Mouse (Mus musculus): ENCODE measurements around the gene Olfm2. TPM values are rescaled to one million over a fixed set of nuclear protein-coding genes. Genes with fewer than 3 reads are reported as not detected.

The Olfm2 gene
- total and polyA plus RNA-seq, 2 experiments from 2014 or later = 0.20 to 3.1 TPM

GRCm38 (mm10) chr9:20652260-20652658, 93.9 kb downstream of the Olfm2 start:
- Histone ChIP-seq H3K9ac (replicated peaks; ENCODE audit: low read depth, low read length) (peak overlapping the region; percentile 80), H3K27ac (ENCODE audit: low read depth) (peak overlapping the region; percentile 54; the same call in 1 of the 2 replicates), H3K4me1 (ENCODE audit: control insufficient read depth, insufficient read depth) (peaks cover 4% of the 10 kb centered on the region; the same call in 1 of the 2 replicates), H3K36me3 (replicated peaks; ENCODE audit: control insufficient read depth, insufficient read depth, low read length) (peaks cover 35% of the 10 kb centered on the region), H3K9me3 (replicated peaks; ENCODE audit: control insufficient read depth, low read length) (no peaks in the 10 kb centered on the region), H3K4me2 (ENCODE audit: low read depth, low read length) (peak overlapping the region; percentile 89), H3K27me3 (ENCODE audit: control insufficient read depth, insufficient read depth, low read length) (no peaks in the 10 kb centered on the region), H3K4me3 (ENCODE audit: low read depth, low read length) (peak overlapping the region; percentile 95)
- ATAC-seq (ENCODE audit: insufficient read depth, low read depth) (peak; percentile 7; the same call in 1 of the 2 replicates), DNase-seq (ENCODE audit: low spot score) (no peak)
- TF ChIP-seq CTCF (IDR thresholded peaks at IDR 0.05; ENCODE audit: low read depth) (no peak), EP300 (IDR thresholded peaks at IDR 0.05; ENCODE audit: low read depth) (no peak)
- whole genome bisulfite sequencing = under 1% methylated on average over 25 of the region's 25 CpGs

DNA sequence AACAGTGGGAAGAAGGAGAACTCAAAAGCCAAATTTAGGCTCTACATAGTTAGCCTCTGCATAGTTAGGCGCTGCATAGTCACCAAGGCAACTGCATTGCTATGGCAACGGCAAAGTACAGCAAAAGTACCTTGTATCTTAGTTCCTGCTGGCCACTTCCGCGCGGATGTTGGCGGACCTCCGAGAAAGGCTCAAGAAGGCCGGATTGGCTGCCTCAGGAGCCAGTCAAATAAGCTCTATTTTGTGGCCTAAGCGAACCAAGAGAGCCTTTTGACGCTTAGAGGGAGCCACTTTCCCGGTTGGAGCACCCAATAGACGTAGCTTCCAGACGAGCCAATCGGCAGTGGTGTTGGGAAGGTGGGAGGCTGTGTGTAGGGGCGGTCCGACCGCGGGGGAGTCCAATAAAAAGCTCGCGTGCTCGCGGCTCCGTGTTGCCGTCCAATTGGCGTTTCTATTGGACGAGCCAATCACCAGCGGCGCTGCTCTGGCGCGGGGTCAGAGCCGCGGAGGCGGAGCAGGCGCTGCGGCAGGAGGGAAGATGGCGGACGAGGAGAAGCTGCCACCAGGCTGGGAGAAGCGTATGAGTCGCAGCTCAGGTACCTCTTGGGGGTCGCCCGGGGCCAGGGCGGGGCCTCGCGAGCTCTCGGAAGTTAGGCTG, 94.4 kb downstream of the Olfm2 start, which contains the start of gene Pin1:
Gene Pin1, plus strand, starts transcription at position 494 of the 658 bp plus-strand sequence.
- under 1% methylated on average over 45 of the region's 45 CpGs for WGBS
- peaks cover 4% of the 10 kb centered on the region; the same call in 1 of the 2 replicates for H3K4me1 ChIP-seq (ENCODE audit: control insufficient read depth, insufficient read depth)
- H3K9ac ChIP-seq (replicated peaks; ENCODE audit: low read depth, low read length) = peak within 1 kb of the TSS; percentile 80
- H3K4me3 ChIP-seq (ENCODE audit: low read depth, low read length) = peak within 1 kb of the TSS; percentile 95
- peaks cover 35% of the 10 kb centered on the region for H3K36me3 ChIP-seq (replicated peaks; ENCODE audit: control insufficient read depth, insufficient read depth, low read length)
- TF ChIP-seq CTCF (IDR thresholded peaks at IDR 0.05; ENCODE audit: low read depth) (no peak), EP300 (IDR thresholded peaks at IDR 0.05; ENCODE audit: low read depth) (no peak; the same call in 1 of the 2 replicates)
- peak; percentile 100 for DNase-seq (ENCODE audit: low spot score)
- H3K27ac ChIP-seq (ENCODE audit: low read depth) = peak within 1 kb of the TSS; percentile 54; the same call in 1 of the 2 replicates
- H3K27me3 ChIP-seq (ENCODE audit: control insufficient read depth, insufficient read depth, low read length) = no peaks in the 10 kb centered on the region
- ATAC-seq (ENCODE audit: insufficient read depth, low read depth) = peak; percentile 99
- H3K4me2 ChIP-seq (ENCODE audit: low read depth, low read length) = peak within 1 kb of the TSS; percentile 89
- H3K9me3 ChIP-seq (replicated peaks; ENCODE audit: control insufficient read depth, low read length) = no peaks in the 10 kb centered on the region

- WGBS = 3% methylated on average over 17 of the region's 17 CpGs
- H3K4me3 ChIP-seq (ENCODE audit: low read depth, low read length) = peak overlapping the region; percentile 93
- peak overlapping the region; percentile 95 for H3K27ac ChIP-seq (ENCODE audit: low read depth)
- H3K4me1 ChIP-seq (ENCODE audit: control insufficient read depth, insufficient read depth) = peaks cover 19% of the 10 kb centered on the region
- H3K36me3 ChIP-seq (replicated peaks; ENCODE audit: control insufficient read depth, insufficient read depth, low read length) = peaks cover 18% of the 10 kb centered on the region
- H3K9ac ChIP-seq (replicated peaks; ENCODE audit: low read depth, low read length) = peak overlapping the region; percentile 95
- H3K4me2 ChIP-seq (ENCODE audit: low read depth, low read length) = peak overlapping the region; percentile 80
- no peaks in the 10 kb centered on the region for H3K27me3 ChIP-seq (ENCODE audit: control insufficient read depth, insufficient read depth, low read length)
- DNase-seq (ENCODE audit: low spot score) = no peak
- TF ChIP-seq EP300 (IDR thresholded peaks at IDR 0.05; ENCODE audit: low read depth) (no peak), CTCF (IDR thresholded peaks at IDR 0.05; ENCODE audit: low read depth) (no peak)
- no peak for ATAC-seq (ENCODE audit: insufficient read depth, low read depth)
- H3K9me3 ChIP-seq (replicated peaks; ENCODE audit: control insufficient read depth, low read length) = no peaks in the 10 kb centered on the region
Measured at GRCm38 (mm10) chr9:20645121-20645520, 101.0 kb downstream of the Olfm2 start.

DNA sequence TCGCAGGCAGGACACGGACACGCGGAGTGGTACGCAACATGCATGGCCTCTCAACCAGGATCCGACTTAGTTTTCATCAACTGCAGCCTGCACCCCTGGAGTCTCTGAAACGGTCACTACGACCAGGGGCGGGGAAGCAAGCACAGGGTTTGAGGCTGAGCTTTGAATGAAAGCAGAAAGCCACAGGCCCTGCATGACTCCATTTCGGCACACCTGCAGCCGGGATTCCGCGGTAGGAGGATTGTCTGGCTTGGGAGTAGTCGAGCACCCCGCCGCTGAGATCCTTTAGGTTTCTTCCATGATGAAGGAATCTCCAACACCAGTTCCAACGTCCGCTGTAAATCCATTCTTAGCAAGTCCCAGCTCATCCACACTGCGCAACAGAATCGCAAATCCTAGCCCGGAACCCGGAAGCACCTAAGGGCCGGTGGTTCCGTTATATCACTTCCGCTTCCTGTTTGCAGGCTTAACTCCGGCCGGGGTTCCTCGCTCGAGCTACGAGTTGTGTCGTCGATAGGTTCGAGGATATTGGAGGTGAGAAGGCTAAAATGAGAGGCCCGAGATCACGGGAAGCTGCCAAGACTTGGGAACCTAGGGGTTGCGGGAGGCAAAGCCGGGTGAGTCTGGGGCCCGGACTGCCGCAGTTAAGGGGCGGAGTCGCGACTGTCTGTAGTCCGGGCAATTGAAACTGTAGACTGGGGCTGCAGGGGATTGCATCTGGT, 101.6 kb downstream of the Olfm2 start, which contains the start of gene Fbxl12:
Gene Fbxl12, minus strand, starts transcription at position 408 of the 722 bp plus-strand sequence.
- Histone ChIP-seq H3K4me3 (ENCODE audit: low read depth, low read length) (peak within 1 kb of the TSS; percentile 93), H3K36me3 (replicated peaks; ENCODE audit: control insufficient read depth, insufficient read depth, low read length) (peaks cover 18% of the 10 kb centered on the region), H3K4me1 (ENCODE audit: control insufficient read depth, insufficient read depth) (peaks cover 19% of the 10 kb centered on the region), H3K27me3 (ENCODE audit: control insufficient read depth, insufficient read depth, low read length) (no peaks in the 10 kb centered on the region), H3K9ac (replicated peaks; ENCODE audit: low read depth, low read length) (peak within 1 kb of the TSS; percentile 95), H3K4me2 (ENCODE audit: low read depth, low read length) (peak within 1 kb of the TSS; percentile 80), H3K9me3 (replicated peaks; ENCODE audit: control insufficient read depth, low read length) (no peaks in the 10 kb centered on the region), H3K27ac (ENCODE audit: low read depth) (peak within 1 kb of the TSS; percentile 95)
- DNase-seq (ENCODE audit: low spot score) (peak; percentile 84), ATAC-seq (ENCODE audit: insufficient read depth, low read depth) (no peak)
- under 1% methylated on average over 43 of the region's 43 CpGs for WGBS
- TF ChIP-seq CTCF (IDR thresholded peaks at IDR 0.05; ENCODE audit: low read depth) (no peak), EP300 (IDR thresholded peaks at IDR 0.05; ENCODE audit: low read depth) (no peak)

- no peaks in the 10 kb centered on the region for H3K27me3 ChIP-seq (ENCODE audit: control insufficient read depth, insufficient read depth, low read length)
- WGBS = 4% methylated on average over 13 of the region's 13 CpGs
- H3K9me3 ChIP-seq (replicated peaks; ENCODE audit: control insufficient read depth, low read length) = no peaks in the 10 kb centered on the region
- peak overlapping the region; percentile 95 for H3K9ac ChIP-seq (replicated peaks; ENCODE audit: low read depth, low read length)
- H3K4me1 ChIP-seq (ENCODE audit: control insufficient read depth, insufficient read depth) = peaks cover 19% of the 10 kb centered on the region
- peak overlapping the region; percentile 93 for H3K4me3 ChIP-seq (ENCODE audit: low read depth, low read length)
- TF ChIP-seq EP300 (IDR thresholded peaks at IDR 0.05; ENCODE audit: low read depth) (no peak), CTCF (IDR thresholded peaks at IDR 0.05; ENCODE audit: low read depth) (no peak)
- H3K27ac ChIP-seq (ENCODE audit: low read depth) = peak overlapping the region; percentile 95
- ATAC-seq (ENCODE audit: insufficient read depth, low read depth) (no peak), DNase-seq (ENCODE audit: low spot score) (no peak)
- peak overlapping the region; percentile 80 for H3K4me2 ChIP-seq (ENCODE audit: low read depth, low read length)
- H3K36me3 ChIP-seq (replicated peaks; ENCODE audit: control insufficient read depth, insufficient read depth, low read length) = peaks cover 19% of the 10 kb centered on the region
Measured at GRCm38 (mm10) chr9:20643781-20644180, 102.4 kb downstream of the Olfm2 start.
